Mouse (Mus musculus) cerebellum, adult 2 months (tissue): Measurements from ENCODE around the gene Syt2.

Experiments
- CTCF ChIP-seq: fragments of 200-500 bp; IDR thresholded peaks from 2 replicates; pipeline ENCODE4 v1.5.1; 2011; ENCODE audit warnings: low read depth, mild to moderate bottlenecking, control low read depth, low read length, moderate library complexity, borderline replicate concordance; ENCODE audit not compliant: insufficient read depth
- POLR2A ChIP-seq: fragments of 200-500 bp; IDR thresholded peaks from 2 replicates; pipeline ENCODE4 v1.6.1; 2011; ENCODE audit warnings: low read length, control low read depth, borderline replicate concordance; ENCODE audit not compliant: insufficient read depth

DNA sequence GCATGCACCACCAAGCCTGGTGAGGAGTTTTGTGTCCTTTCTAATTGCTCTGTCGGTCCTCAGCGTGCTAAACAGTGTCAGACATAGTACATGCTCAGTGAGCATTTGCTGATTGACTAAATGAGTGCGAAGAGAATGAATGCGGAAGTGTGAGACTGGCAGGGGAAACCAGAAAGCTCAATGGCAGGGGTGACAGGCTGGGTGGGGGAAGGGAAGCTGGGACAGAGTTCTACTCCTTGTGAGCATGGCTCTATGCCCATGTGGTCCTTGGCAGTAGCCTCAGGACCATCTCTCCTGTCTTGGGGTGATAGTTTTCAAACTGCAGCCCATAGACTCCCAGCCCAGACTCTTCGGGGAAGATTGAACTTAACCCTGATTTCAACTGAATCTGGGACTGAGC lies 52.0 kb downstream of the Syt2 start:
- no peak for TF ChIP-seq CTCF
- no peak for TF ChIP-seq POLR2A
